Mouse (Mus musculus): ENCODE measurements around the gene Ptgis. TPM values are rescaled to one million over a fixed set of nuclear protein-coding genes. Genes with fewer than 3 reads are reported as not detected.
"Not testable (repeated sequence)": the region's sequence is repeated elsewhere in the genome, so short reads cannot be mapped to it uniquely, and the experiment has no call there.

The Ptgis gene
- polyA plus RNA-seq, 1 experiment from 2014 or later = 20.4 TPM

DNA sequence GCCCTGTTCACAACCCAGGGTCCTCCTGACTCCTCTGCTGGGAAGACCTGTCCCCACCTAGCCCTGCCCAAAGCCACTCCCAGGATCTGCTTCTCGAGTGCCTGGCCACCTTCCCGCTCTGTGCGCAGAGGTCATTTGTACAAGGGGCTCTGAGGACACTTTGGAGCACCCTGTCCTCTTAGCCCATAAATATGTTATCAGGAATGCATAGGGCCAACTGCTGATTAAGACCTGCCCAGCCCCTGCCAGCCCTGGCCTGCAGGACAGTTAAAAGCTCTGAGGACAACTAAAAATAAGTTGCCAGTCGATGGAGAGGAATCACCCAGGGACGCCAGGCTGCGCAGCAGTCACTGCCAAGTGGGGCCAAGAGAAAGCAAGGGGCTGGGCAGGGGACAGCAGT, 27.9 kb downstream of the Ptgis start:
- no peaks in the 10 kb centered on the region for H3K36me3 ChIP-seq (ENCODE audit: control insufficient read depth, insufficient read depth)
- WGBS = 53% methylated on average over 6 of the region's 6 CpGs
- peak overlapping the region; percentile 63 for H3K27ac ChIP-seq (ENCODE audit: low read length)
- no peak overlapping the region for H3K9ac ChIP-seq (ENCODE audit: low read length)
- peaks cover 17% of the 10 kb centered on the region for H3K4me1 ChIP-seq (ENCODE audit: control insufficient read depth, insufficient read depth, low read length)
- no peaks in the 10 kb centered on the region for H3K27me3 ChIP-seq (ENCODE audit: control insufficient read depth, insufficient read depth, low read length)
- no peak overlapping the region for H3K4me3 ChIP-seq (ENCODE audit: low read length)
- ATAC-seq (replicated peaks; ENCODE audit: extremely low read depth, insufficient read depth, low FRiP score) = peak; percentile 91
- H3K4me2 ChIP-seq (ENCODE audit: low read depth, low read length) = no peak overlapping the region
- H3K9me3 ChIP-seq (replicated peaks; ENCODE audit: control insufficient read depth, low read length) = no peaks in the 10 kb centered on the region

- no peak overlapping the region for H3K4me3 ChIP-seq (ENCODE audit: low read length)
Observed at GRCm38 (mm10) chr2:167212089-167212488, 28.3 kb downstream of the Ptgis start.

DNA sequence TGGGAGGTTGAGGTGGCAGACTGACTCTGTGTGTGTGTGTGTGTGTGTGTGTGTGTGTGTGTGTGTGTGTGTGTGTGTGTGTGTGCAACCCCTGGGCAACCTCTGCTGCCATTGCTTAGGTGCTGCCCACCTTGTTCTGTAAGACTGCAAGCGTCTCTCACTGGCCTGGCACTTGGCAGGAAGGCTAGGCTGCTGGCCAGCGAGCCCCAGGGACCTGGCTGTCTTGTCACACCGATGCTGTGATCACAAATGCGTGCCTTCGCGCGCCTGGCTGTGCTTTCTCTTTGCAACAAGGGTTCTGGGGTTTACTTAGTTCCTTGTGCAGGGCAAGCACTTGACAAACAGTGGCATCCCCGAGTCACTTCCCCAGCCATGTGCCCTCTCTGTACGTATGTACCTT, 30.5 kb downstream of the Ptgis start:
- no peak overlapping the region for H3K27ac ChIP-seq (ENCODE audit: low read length)
- H3K4me3 ChIP-seq (ENCODE audit: low read length) = no peak overlapping the region
- H3K9ac ChIP-seq (ENCODE audit: low read length) = no peak overlapping the region
- no peak overlapping the region for H3K4me2 ChIP-seq (ENCODE audit: low read depth, low read length)
- 56% methylated on average over 9 of the region's 9 CpGs for WGBS
- peaks cover 17% of the 10 kb centered on the region for H3K4me1 ChIP-seq (ENCODE audit: control insufficient read depth, insufficient read depth, low read length)
- ATAC-seq (replicated peaks; ENCODE audit: extremely low read depth, insufficient read depth, low FRiP score) = no peak
- no peaks in the 10 kb centered on the region for H3K36me3 ChIP-seq (ENCODE audit: control insufficient read depth, insufficient read depth)
- no peaks in the 10 kb centered on the region for H3K9me3 ChIP-seq (replicated peaks; ENCODE audit: control insufficient read depth, low read length)
- no peaks in the 10 kb centered on the region for H3K27me3 ChIP-seq (ENCODE audit: control insufficient read depth, insufficient read depth, low read length)

More at GRCm38 (mm10) chr2:167212089-167212488, 28.3 kb downstream of the Ptgis start:
- H3K36me3 ChIP-seq (ENCODE audit: control insufficient read depth, insufficient read depth) = no peaks in the 10 kb centered on the region
- H3K27ac ChIP-seq (ENCODE audit: low read length) = 0 out of 2 replicates have a peak overlapping the region, but pooled peaks have one; percentile 14
- no peak overlapping the region for H3K4me2 ChIP-seq (ENCODE audit: low read depth, low read length)
- 85% methylated on average over 3 of the region's 3 CpGs for WGBS
- no peaks in the 10 kb centered on the region for H3K9me3 ChIP-seq (replicated peaks; ENCODE audit: control insufficient read depth, low read length)
- H3K4me1 ChIP-seq (ENCODE audit: control insufficient read depth, insufficient read depth, low read length) = peaks cover 17% of the 10 kb centered on the region
- ATAC-seq (replicated peaks; ENCODE audit: extremely low read depth, insufficient read depth, low FRiP score) = no peak
- H3K9ac ChIP-seq (ENCODE audit: low read length) = no peak overlapping the region
- no peaks in the 10 kb centered on the region for H3K27me3 ChIP-seq (ENCODE audit: control insufficient read depth, insufficient read depth, low read length)

- WGBS = 40% methylated on average over 3 of the region's 3 CpGs
- Histone ChIP-seq H3K36me3 (ENCODE audit: control insufficient read depth, insufficient read depth) (no peaks in the 10 kb centered on the region), H3K27ac (ENCODE audit: low read length) (peak overlapping the region; percentile 41), H3K9ac (ENCODE audit: low read length) (0 out of 2 replicates have a peak overlapping the region, but pooled peaks have one; percentile 22), H3K4me1 (ENCODE audit: control insufficient read depth, insufficient read depth, low read length) (peaks cover 17% of the 10 kb centered on the region), H3K4me2 (ENCODE audit: low read depth, low read length) (0 out of 2 replicates have a peak overlapping the region, but pooled peaks have one; percentile 15), H3K9me3 (replicated peaks; ENCODE audit: control insufficient read depth, low read length) (no peaks in the 10 kb centered on the region), H3K27me3 (ENCODE audit: control insufficient read depth, insufficient read depth, low read length) (no peaks in the 10 kb centered on the region), H3K4me3 (ENCODE audit: low read length) (no peak overlapping the region)
- no peak for ATAC-seq (replicated peaks; ENCODE audit: extremely low read depth, insufficient read depth, low FRiP score)
Observed at GRCm38 (mm10) chr2:167208984-167209383, 31.4 kb downstream of the Ptgis start.

DNA sequence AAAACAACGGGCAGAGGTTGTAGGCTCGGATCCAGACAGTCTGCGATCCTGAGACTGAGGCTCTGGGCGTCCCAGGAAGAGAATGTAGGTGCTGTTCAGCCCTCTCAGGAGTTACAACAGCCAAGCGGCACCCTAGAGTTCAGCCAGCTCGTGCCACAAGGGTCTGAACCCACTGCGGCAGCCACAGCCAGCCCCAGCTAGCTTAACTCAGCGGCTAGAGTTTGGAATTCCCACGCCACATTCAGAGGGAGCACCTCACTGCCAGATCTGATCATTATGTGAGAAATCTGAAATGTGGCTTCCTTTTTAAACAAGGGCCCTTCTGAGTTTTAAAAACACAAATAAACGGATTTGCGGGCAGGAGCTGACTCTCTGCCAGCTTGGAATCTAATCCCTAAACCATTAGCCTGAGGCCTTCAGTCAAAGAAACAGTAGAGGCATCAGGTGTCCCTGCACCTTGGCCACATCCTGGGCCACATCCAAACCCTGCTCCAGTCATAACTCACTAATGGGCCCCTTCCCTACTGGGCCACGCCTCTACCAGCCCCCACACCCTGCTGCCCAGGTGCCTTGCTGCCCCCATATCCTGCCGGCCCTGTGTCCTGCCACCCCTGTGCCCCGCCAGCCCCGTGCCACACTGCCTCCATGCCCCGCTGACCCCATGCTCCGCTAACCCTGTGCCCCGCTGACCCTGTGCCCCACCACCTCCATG, 34.3 kb downstream of the Ptgis start:
- Histone ChIP-seq H3K4me3 (ENCODE audit: low read length) (no peak overlapping the region), H3K9me3 (replicated peaks; ENCODE audit: control insufficient read depth, low read length) (no peaks in the 10 kb centered on the region), H3K27me3 (ENCODE audit: control insufficient read depth, insufficient read depth, low read length) (peaks cover 6% of the 10 kb centered on the region; the same call in 1 of the 2 replicates), H3K4me2 (ENCODE audit: low read depth, low read length) (no peak overlapping the region), H3K4me1 (ENCODE audit: control insufficient read depth, insufficient read depth, low read length) (peaks cover 10% of the 10 kb centered on the region), H3K36me3 (ENCODE audit: control insufficient read depth, insufficient read depth) (no peaks in the 10 kb centered on the region), H3K9ac (ENCODE audit: low read length) (no peak overlapping the region), H3K27ac (ENCODE audit: low read length) (no peak overlapping the region)
- 89% methylated on average over 18 of the region's 18 CpGs for WGBS
- no peak for ATAC-seq (replicated peaks; ENCODE audit: extremely low read depth, insufficient read depth, low FRiP score)

DNA sequence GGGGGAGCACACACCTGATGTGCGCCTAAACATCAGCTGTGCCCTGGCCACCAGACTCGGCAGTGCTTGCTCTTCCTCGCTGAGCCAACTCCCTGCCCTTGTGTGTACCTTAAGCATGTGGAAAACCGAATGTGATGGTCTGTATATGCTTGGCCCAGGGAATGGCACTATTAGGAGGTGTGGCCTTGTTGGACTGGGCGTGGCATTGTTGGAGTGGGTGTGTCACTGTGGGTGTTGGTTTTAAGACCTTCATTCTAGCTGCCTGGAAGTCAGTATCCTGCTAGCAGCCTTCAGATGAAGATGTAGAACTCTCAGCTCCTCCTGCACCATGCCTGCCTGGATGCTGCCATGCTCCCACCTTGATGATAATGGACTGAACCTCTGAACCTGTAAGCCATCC, 35.7 kb downstream of the Ptgis start:
- not testable (repeated sequence) for H3K36me3 ChIP-seq (ENCODE audit: control insufficient read depth, insufficient read depth); ATAC-seq (replicated peaks; ENCODE audit: extremely low read depth, insufficient read depth, low FRiP score)
- WGBS = 80% methylated on average over 5 of the region's 5 CpGs

GRCm38 (mm10) chr2:167203505-167204166, 36.8 kb downstream of the Ptgis start:
- Histone ChIP-seq H3K4me2 (ENCODE audit: low read depth, low read length) (no peak overlapping the region), H3K36me3 (ENCODE audit: control insufficient read depth, insufficient read depth) (no peaks in the 10 kb centered on the region), H3K27ac (ENCODE audit: low read length) (no peak overlapping the region), H3K9ac (ENCODE audit: low read length) (no peak overlapping the region), H3K4me1 (ENCODE audit: control insufficient read depth, insufficient read depth, low read length) (no peaks in the 10 kb centered on the region), H3K9me3 (replicated peaks; ENCODE audit: control insufficient read depth, low read length) (no peaks in the 10 kb centered on the region), H3K4me3 (ENCODE audit: low read length) (no peak overlapping the region), H3K27me3 (ENCODE audit: control insufficient read depth, insufficient read depth, low read length) (peaks cover 8% of the 10 kb centered on the region; the same call in 1 of the 2 replicates)
- ATAC-seq (replicated peaks; ENCODE audit: extremely low read depth, insufficient read depth, low FRiP score) = no peak
- WGBS = 71% methylated on average over 7 of the region's 7 CpGs

More for the DNA sequence above, 35.7 kb downstream of the Ptgis start:
- not testable (repeated sequence) for H3K9ac ChIP-seq (ENCODE audit: low read length); H3K4me1 ChIP-seq (ENCODE audit: control insufficient read depth, insufficient read depth, low read length); H3K27ac ChIP-seq (ENCODE audit: low read length); H3K4me3 ChIP-seq (ENCODE audit: low read length); H3K27me3 ChIP-seq (ENCODE audit: control insufficient read depth, insufficient read depth, low read length); H3K4me2 ChIP-seq (ENCODE audit: low read depth, low read length); H3K9me3 ChIP-seq (replicated peaks; ENCODE audit: control insufficient read depth, low read length)

DNA sequence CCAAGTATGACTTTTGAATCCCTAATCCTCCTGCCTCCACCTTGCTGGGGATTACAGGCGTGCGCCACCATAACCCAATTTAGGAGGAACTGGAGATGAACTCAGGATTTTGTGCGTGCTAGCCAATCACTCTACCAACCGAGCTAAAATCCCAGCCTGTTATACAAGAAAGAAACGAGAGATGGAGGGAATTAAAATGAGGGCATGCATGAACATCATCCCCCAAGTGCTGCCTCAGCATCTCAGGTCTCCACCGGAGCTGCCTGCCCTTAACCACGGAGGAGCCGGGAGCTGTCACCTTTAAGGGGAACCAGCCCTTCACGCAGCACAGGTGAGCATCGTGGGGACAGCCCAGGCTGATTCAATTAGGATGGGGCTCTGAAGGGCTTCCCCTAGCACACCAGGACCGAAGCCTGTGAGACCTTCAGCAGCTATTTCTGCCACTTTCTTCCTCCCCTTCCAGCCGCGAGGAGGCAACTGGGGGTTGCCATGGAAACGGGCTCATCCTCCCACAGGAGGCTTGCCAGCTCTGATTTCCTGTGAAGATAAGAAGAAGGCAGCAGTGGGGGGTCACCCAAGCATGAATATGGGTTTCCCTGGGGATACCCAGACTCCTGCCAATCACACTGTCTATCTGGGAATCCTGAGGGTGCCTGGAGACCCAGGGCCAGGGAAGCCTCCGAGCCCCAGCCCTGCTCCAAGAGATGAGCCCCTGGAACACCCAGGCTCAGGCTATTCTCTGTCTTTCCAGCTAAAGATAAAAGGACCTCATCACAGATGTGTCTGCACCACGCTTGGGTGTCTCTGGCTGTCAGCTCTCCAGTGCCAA, 38.7 kb downstream of the Ptgis start:
- no peak overlapping the region for H3K9ac ChIP-seq (ENCODE audit: low read length)
- no peaks in the 10 kb centered on the region for H3K36me3 ChIP-seq (ENCODE audit: control insufficient read depth, insufficient read depth)
- no peaks in the 10 kb centered on the region for H3K9me3 ChIP-seq (replicated peaks; ENCODE audit: control insufficient read depth, low read length)
- no peak overlapping the region for H3K27ac ChIP-seq (ENCODE audit: low read length)
- no peak overlapping the region for H3K4me2 ChIP-seq (ENCODE audit: low read depth, low read length)
- H3K4me3 ChIP-seq (ENCODE audit: low read length) = no peak overlapping the region
- no peaks in the 10 kb centered on the region for H3K4me1 ChIP-seq (ENCODE audit: control insufficient read depth, insufficient read depth, low read length)
- H3K27me3 ChIP-seq (ENCODE audit: control insufficient read depth, insufficient read depth, low read length) = peaks cover 8% of the 10 kb centered on the region; the same call in 1 of the 2 replicates
- 43% methylated on average over 16 of the region's 16 CpGs for WGBS
- ATAC-seq (replicated peaks; ENCODE audit: extremely low read depth, insufficient read depth, low FRiP score) = no peak
